Mouse (Mus musculus) MEL (cell line): ENCODE results near the gene Ddx6.

ENCODE experiments used
- CTCF ChIP-seq, 3 experiments: IDR thresholded peaks in 2 of 3; conservative IDR thresholded peaks in 1 of 3; 2 replicates each; pipeline ENCODE4 v1.5.1; 2011 to 2012; ENCODE audit warnings: low read length in 3 of 3, low read depth in 2 of 3, mild to moderate bottlenecking in 2 of 3, improper control_type of control experiment in 1 of 3, inconsistent platforms in 1 of 3, mixed read lengths in 1 of 3, moderate library complexity in 1 of 3; ENCODE audit not compliant: control insufficient read depth in 1 of 3, insufficient read depth in 1 of 3, poor library complexity in 1 of 3, severe bottlenecking in 1 of 3
- GATA1 ChIP-seq: IDR thresholded peaks from 2 replicates; pipeline ENCODE4 v1.6.1; 2011; ENCODE audit warnings: low read depth, low read length, improper control_type of control experiment
- POLR2A ChIP-seq, 2 experiments: IDR thresholded peaks; 2 replicates each; pipeline ENCODE4 v1.6.1; 2011 to 2012; ENCODE audit warnings: low read length in 2 of 2, mild to moderate bottlenecking in 2 of 2, control low read depth in 1 of 2, improper control_type of control experiment in 1 of 2, low read depth in 1 of 2, moderate library complexity in 1 of 2; ENCODE audit not compliant: control insufficient read depth in 1 of 2, insufficient read depth in 1 of 2, poor library complexity in 1 of 2
- POLR2AphosphoS5 ChIP-seq: IDR thresholded peaks from 2 replicates; pipeline ENCODE4 v1.6.1; 2012; ENCODE audit warnings: low read depth, borderline replicate concordance, mild to moderate bottlenecking, inconsistent platforms, low read length, moderate library complexity, mixed read lengths
- TAL1 ChIP-seq: IDR thresholded peaks from 2 replicates; pipeline ENCODE4 v1.6.1; 2012; ENCODE audit warnings: mild to moderate bottlenecking, inconsistent platforms, low read length, moderate library complexity, mixed read lengths

DNA sequence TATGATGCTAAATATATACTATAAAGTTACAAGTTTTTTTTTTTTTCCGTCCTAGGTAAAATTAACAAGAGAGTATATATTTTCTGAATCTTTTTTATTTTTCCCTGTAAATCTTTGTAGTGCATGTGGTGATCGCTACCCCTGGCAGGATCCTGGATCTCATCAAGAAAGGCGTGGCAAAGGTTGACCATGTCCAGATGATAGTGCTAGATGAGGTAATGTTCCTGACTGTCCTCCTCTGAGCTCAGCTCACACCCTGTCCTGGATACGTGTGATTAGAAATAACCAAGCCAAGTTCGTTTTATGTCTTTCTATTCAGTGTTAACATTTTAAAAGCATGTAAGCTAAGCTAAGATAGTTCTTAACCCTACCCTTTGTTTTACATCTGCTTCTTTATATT lies 21.6 kb downstream of the Ddx6 start:
- TF ChIP-seq CTCF (IDR thresholded peaks at IDR 0.05 in 2 of 3, conservative IDR thresholded peaks at IDR 0.05 in 1 of 3; ENCODE audit: control insufficient read depth in 1 of 3, insufficient read depth in 1 of 3, low read depth in 2 of 3, low read length in 3 of 3, poor library complexity in 1 of 3, severe bottlenecking in 1 of 3) (no peak), POLR2A (IDR thresholded peaks at IDR 0.05; ENCODE audit: control insufficient read depth in 1 of 2, insufficient read depth in 1 of 2, low read depth in 1 of 2, low read length in 2 of 2, poor library complexity in 1 of 2) (no peak), GATA1 (no peak), POLR2AphosphoS5 (no peak), TAL1 (no peak)
